Mouse (Mus musculus) lung, embryonic 15.5 days (tissue): ENCODE data around the gene Pak2. TPM values are rescaled to one million over a fixed set of nuclear protein-coding genes. Genes with fewer than 3 reads are reported as not detected.
A peak's percentile ranks its signal among the peaks of the same experiment; 100 is the strongest.
"Not testable (repeated sequence)": the region's sequence is repeated elsewhere in the genome, so short reads cannot be mapped to it uniquely, and the experiment has no call there.

Source experiments
- ATAC-seq: fragments of 200-750 bp; cut with Nextera tagmentation; 2 replicates; pipeline ENCODE4 v1.8.0; 2017; ENCODE audit warnings: moderate number of reproducible peaks, borderline replicate concordance; ENCODE audit not compliant: low FRiP score, low TSS enrichment; ENCODE audit errors: extremely low read depth
- H3K27ac ChIP-seq: fragments of 300-500 bp; sonication (generic); 2 replicates; pipeline ENCODE4 v1.5.1; 2015; ENCODE audit warnings: moderate library complexity, mild to moderate bottlenecking, inconsistent platforms
- H3K27me3 ChIP-seq: fragments of 300-500 bp; sonication (generic); 2 replicates; pipeline ENCODE4 v1.6.1; 2015; ENCODE audit warnings: inconsistent platforms
- H3K36me3 ChIP-seq: fragments of 300-500 bp; sonication (generic); 2 replicates; pipeline ENCODE4 v1.6.1; 2015; ENCODE audit warnings: inconsistent platforms
- H3K4me1 ChIP-seq: fragments of 300-500 bp; sonication (generic); 2 replicates; pipeline ENCODE4 v1.6.1; 2015; ENCODE audit warnings: inconsistent platforms
- H3K4me2 ChIP-seq: fragments of 300-500 bp; sonication (generic); 2 replicates; pipeline ENCODE4 v1.6.1; 2015; ENCODE audit warnings: inconsistent platforms, mild to moderate bottlenecking, moderate library complexity
- H3K4me3 ChIP-seq: fragments of 300-500 bp; sonication (generic); 2 replicates; pipeline ENCODE4 v1.5.1; 2015; ENCODE audit warnings: mild to moderate bottlenecking, inconsistent platforms
- H3K9ac ChIP-seq: fragments of 300-500 bp; sonication (generic); 2 replicates; pipeline ENCODE4 v1.6.1; 2015; ENCODE audit warnings: inconsistent platforms
- H3K9me3 ChIP-seq: fragments of 300-500 bp; sonication (generic); 2 replicates; pipeline ENCODE4 v1.6.1; 2016; ENCODE audit warnings: inconsistent platforms
- WGBS: fragments of 180-500 bp; shearing (Covaris S2); methylation state at CpG from one replicate; pipeline ENCODE4 v1.1.7; 2015; 5-methylcytosine and 5-hydroxymethylcytosine counted together
- polyA plus RNA-seq: library from polyadenylated mRNA; unstranded; fragments of >200 nt; fragmentation: Nextera tagmentation; extraction: Ambion mirVana; gene quantifications from 2 replicates; pipeline ENCODE4 v1.2.1, GENCODE M21; 2015

The Pak2 gene
- polyA plus RNA-seq, 1 experiment from 2014 or later: 35.7 TPM

DNA sequence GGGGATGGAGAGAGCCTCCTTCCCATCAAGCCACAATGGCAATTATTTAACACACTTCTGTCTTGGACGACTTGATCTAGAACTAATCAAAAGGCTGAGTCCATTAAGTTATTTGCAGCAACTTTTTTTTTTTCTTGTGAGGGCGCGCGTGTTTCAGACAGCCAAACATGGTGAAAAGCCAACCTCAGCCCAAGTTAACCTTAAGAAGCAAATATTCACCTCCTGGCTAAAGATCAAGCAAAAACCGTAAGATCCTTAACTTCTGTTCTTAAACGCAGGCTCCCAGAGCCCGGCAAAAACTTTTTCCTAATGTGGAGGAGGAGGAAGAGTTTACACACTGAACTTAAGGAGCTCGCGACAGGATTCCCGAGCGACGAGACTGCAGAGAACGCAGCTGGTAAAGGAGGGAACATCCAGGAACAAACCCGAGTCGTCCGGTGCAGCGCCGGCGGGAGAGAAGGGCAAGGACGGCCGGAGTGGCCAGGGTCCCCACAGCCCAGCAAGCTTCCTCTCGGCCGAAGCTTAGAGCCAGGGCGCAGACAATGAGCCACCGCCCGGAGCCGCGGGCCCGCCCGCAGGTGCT lies 643 bp downstream of the Pak2 start:
- ATAC-seq: no peak
- under 1% methylated on average over 28 of the region's 30 CpGs for WGBS
- H3K4me1 ChIP-seq: peaks cover 18% of the 10 kb centered on the region

DNA sequence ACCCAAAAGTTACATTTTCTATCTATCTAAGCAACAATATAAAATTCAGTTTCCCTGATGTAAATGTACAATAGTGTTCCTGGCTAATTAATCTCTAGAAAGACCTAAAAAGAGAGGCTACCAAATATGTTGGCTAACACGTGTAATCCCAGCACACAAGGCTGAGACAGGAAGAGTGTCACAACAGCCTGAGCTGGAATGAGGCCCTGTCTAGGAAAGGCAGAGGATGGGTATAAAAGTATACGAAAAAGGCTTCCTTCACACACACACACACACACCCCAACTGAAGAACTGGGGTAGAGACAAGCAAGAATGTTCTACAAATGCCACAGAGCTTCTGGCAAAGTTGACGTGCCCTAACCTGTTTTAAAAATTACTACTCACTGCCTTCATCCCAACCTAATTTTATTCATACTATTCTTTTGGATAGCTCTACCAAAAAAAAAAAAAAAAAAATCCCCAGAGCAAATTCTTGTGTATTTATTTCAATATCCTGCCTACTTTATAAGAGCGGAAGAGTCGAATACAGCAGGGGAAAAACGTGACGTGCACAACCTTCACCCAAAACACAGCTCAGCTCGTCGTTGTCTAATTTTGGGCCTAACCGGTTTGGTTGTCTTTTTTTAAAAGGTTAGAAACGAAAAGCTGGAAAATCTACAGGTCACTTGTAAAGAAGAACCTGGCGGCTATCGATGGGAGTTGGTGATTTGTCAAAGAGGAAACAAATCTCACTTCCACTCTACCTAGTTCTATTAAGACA lies 1.3 kb downstream of the Pak2 start:
- no peak for ATAC-seq
- peak overlapping the region; percentile 81 for H3K9ac ChIP-seq
- H3K27ac ChIP-seq: peak overlapping the region; percentile 97
- H3K4me3 ChIP-seq: peak overlapping the region; percentile 78
- peak overlapping the region; percentile 72 for H3K4me2 ChIP-seq
- no peaks in the 10 kb centered on the region for H3K9me3 ChIP-seq
- no peaks in the 10 kb centered on the region for H3K27me3 ChIP-seq
- H3K4me1 ChIP-seq: peaks cover 18% of the 10 kb centered on the region
- H3K36me3 ChIP-seq: no peaks in the 10 kb centered on the region
- 5% methylated on average over 13 of the region's 13 CpGs for WGBS

More for the DNA sequence above, 643 bp downstream of the Pak2 start:
- H3K9ac ChIP-seq: peak overlapping the region; percentile 81
- peak overlapping the region; percentile 72 for H3K4me2 ChIP-seq
- peak overlapping the region; percentile 78 for H3K4me3 ChIP-seq
- H3K9me3 ChIP-seq: no peaks in the 10 kb centered on the region
- H3K36me3 ChIP-seq: 0 out of 2 replicates have a peak, but pooled peaks cover 3% of the 10 kb centered on the region
- peak overlapping the region; percentile 97 for H3K27ac ChIP-seq
- H3K27me3 ChIP-seq: no peaks in the 10 kb centered on the region

- Histone ChIP-seq H3K27me3 (no peaks in the 10 kb centered on the region), H3K4me3 (no peak overlapping the region), H3K9me3 (no peaks in the 10 kb centered on the region), H3K27ac (no peak overlapping the region), H3K4me2 (peak overlapping the region; percentile 72), H3K9ac (no peak overlapping the region), H3K4me1 (peaks cover 18% of the 10 kb centered on the region), H3K36me3 (no peaks in the 10 kb centered on the region)
- WGBS: 36% methylated on average over 3 of the region's 3 CpGs
- no peak for ATAC-seq
Measured at GRCm38 (mm10) chr16:32076406-32076805, 2.7 kb downstream of the Pak2 start.

GRCm38 (mm10) chr16:32075762-32076161 lies 3.4 kb downstream of the Pak2 start:
- 34% methylated on average over 1 of the region's 1 CpGs for WGBS
- Histone ChIP-seq H3K4me3 (no peak overlapping the region), H3K36me3 (no peaks in the 10 kb centered on the region), H3K27me3 (no peaks in the 10 kb centered on the region), H3K9me3 (no peaks in the 10 kb centered on the region), H3K4me1 (peaks cover 18% of the 10 kb centered on the region), H3K9ac (no peak overlapping the region), H3K4me2 (no peak overlapping the region), H3K27ac (no peak overlapping the region)
- ATAC-seq: no peak

GRCm38 (mm10) chr16:32070070-32070469 lies 9.1 kb downstream of the Pak2 start:
- H3K4me3 ChIP-seq, H3K27me3 ChIP-seq, H3K27ac ChIP-seq, H3K4me1 ChIP-seq, H3K36me3 ChIP-seq, H3K9ac ChIP-seq, ATAC-seq, H3K4me2 ChIP-seq, H3K9me3 ChIP-seq: not testable (repeated sequence)
- WGBS: 66% methylated on average over 4 of the region's 4 CpGs

DNA sequence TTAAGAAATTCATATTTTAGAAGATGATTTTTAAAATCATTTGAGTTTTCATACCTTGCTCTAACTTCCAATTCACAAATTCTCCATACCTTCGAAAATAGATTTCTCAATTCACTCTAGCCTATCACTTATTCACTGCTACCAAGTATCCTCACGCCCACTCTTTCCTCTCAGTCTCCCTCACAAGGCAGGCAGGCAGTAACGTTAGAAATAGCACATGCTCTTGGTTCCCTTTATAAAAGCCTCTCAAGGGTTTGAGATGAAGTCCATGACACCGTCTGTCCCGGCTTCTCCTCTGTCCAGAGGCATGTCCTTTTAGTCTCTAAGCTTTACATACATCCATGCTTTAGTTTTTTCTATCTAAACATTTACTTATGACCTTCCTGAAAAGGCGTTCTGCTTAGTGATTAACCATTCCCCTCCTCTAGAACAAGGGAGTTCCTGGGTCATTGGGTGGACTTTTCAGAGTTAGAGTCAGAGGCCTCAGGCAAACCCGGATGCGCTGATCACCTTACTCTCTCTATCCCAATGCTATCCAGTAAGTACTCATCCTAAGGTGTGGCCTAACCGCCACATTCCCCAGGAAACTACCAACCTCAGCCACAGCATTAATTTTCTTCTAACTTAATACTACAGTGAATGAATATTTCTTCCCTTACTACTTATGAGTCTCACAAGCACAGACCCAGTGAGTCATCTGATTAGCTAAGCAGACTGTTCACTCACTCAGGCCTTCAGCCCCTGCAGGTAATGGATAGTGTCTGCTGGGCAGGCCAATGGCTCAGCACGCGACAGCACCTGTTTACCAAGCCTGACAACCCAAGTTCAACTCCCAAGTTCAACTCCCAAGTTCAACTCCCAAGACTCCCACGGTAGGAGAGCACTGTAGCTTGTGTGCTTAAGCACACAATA lies 10.5 kb downstream of the Pak2 start:
- Histone ChIP-seq H3K4me2 (no peak overlapping the region), H3K4me1 (peaks cover 5% of the 10 kb centered on the region; the same call in 1 of the 2 replicates), H3K9me3 (no peaks in the 10 kb centered on the region), H3K4me3 (no peak overlapping the region), H3K27me3 (no peaks in the 10 kb centered on the region), H3K9ac (no peak overlapping the region), H3K27ac (no peak overlapping the region), H3K36me3 (no peaks in the 10 kb centered on the region)
- 59% methylated on average over 12 of the region's 12 CpGs for WGBS
- ATAC-seq: no peak

DNA sequence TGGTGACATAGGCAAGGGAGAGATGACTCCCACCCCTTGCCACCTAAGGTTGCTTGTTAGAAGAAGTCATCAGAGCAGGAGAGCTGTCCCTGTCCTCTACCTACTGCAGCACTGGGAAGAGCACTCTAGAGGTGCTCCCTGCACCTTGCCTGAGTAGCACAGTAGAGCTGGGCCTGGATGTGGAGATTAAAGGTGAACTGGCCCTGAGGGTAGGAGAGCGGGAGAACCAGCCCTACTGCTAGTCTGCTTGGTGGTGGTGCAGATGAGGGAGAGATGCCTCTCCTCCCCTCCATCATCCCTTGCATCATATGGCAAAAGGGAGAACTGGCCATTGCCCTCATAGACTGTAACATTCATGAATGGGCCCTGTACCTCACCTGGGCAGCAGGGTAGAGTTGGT lies 12.2 kb downstream of the Pak2 start:
- H3K9me3 ChIP-seq: no peaks in the 10 kb centered on the region
- 91% methylated on average over 1 of the region's 1 CpGs for WGBS
- no peak for ATAC-seq
- H3K4me2 ChIP-seq: no peak overlapping the region
- no peaks in the 10 kb centered on the region for H3K27me3 ChIP-seq
- H3K4me1 ChIP-seq: peaks cover 5% of the 10 kb centered on the region; the same call in 1 of the 2 replicates
- no peak overlapping the region for H3K27ac ChIP-seq
- no peak overlapping the region for H3K4me3 ChIP-seq
- H3K36me3 ChIP-seq: no peaks in the 10 kb centered on the region
- no peak overlapping the region for H3K9ac ChIP-seq

GRCm38 (mm10) chr16:32063900-32064299 lies 15.2 kb downstream of the Pak2 start:
- Histone ChIP-seq H3K27ac (no peak overlapping the region), H3K4me1 (peaks cover 7% of the 10 kb centered on the region; the same call in 1 of the 2 replicates)

DNA sequence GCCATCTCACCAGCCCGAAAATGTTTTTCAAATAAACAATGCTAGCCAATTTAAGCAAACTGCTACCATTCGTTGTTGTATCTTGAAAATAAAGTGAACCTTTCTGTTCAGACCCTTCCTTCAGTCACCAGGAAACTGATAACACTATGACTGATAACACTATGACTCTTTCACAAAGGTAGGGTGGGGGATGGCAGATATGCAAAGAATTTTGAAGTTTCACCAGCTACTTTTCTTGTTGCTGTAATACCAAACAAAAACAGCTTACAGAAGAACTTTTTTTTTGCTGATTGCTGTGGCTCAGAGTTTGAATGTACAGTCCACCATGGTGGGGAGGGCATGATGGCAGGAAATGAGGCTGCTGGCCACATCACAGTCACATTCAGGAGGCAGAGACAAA lies 16.9 kb downstream of the Pak2 start:
- H3K4me2 ChIP-seq: no peak overlapping the region
- no peak for ATAC-seq
- no peaks in the 10 kb centered on the region for H3K36me3 ChIP-seq
- no peak overlapping the region for H3K9ac ChIP-seq
- no peak overlapping the region for H3K4me3 ChIP-seq
- H3K27me3 ChIP-seq: no peaks in the 10 kb centered on the region
- WGBS: 49% methylated on average over 2 of the region's 2 CpGs
- H3K27ac ChIP-seq: no peak overlapping the region
- no peaks in the 10 kb centered on the region for H3K9me3 ChIP-seq
- H3K4me1 ChIP-seq: 0 out of 2 replicates have a peak, but pooled peaks cover 4% of the 10 kb centered on the region

More at GRCm38 (mm10) chr16:32063900-32064299, 15.2 kb downstream of the Pak2 start:
- H3K9ac ChIP-seq: no peak overlapping the region
- no peaks in the 10 kb centered on the region for H3K36me3 ChIP-seq
- no peak for ATAC-seq
- H3K4me3 ChIP-seq: no peak overlapping the region
- H3K4me2 ChIP-seq: no peak overlapping the region
- no peaks in the 10 kb centered on the region for H3K9me3 ChIP-seq
- no peaks in the 10 kb centered on the region for H3K27me3 ChIP-seq
- 68% methylated on average over 7 of the region's 7 CpGs for WGBS

DNA sequence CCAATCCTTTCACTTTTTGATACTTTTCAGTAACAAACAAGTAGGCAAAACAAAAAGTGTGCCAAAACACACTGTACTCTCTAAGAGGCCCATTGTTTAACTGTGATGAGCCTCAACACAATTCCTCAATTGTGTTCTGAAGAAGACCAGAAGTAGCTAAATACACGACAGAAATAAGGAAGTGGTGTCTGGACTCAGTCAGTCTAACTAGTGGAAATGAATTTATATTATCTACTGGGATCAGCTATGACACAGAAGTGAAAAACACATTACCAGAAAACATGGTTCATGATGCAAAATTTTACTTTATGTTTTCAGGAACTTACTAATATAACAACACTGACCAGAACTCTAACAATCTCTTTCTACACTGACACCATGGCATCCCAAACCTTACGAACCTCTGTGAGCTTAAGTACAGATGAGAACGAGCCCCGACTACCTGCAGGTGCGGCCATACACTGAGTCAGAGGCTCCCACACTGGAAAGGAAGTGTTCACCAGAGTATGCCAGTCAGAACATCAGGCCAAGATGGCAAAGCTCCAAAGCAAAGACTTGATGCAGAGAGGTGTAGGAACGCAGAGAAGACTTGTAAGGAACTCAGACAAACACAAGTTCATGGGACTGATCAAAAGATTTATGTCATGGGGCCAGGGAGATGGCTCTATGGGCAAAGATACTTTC lies 19.2 kb downstream of the Pak2 start:
- 0 out of 2 replicates have a peak, but pooled peaks cover 4% of the 10 kb centered on the region for H3K4me1 ChIP-seq
- H3K27ac ChIP-seq: no peak overlapping the region
- no peaks in the 10 kb centered on the region for H3K36me3 ChIP-seq
- no peaks in the 10 kb centered on the region for H3K27me3 ChIP-seq
- H3K4me3 ChIP-seq: no peak overlapping the region
- no peak overlapping the region for H3K9ac ChIP-seq
- no peak for ATAC-seq
- 57% methylated on average over 6 of the region's 6 CpGs for WGBS
- no peak overlapping the region for H3K4me2 ChIP-seq
- no peaks in the 10 kb centered on the region for H3K9me3 ChIP-seq

- no peak overlapping the region for H3K4me2 ChIP-seq
- H3K36me3 ChIP-seq: no peaks in the 10 kb centered on the region
- 71% methylated on average over 5 of the region's 5 CpGs for WGBS
- H3K9me3 ChIP-seq: no peaks in the 10 kb centered on the region
- no peaks in the 10 kb centered on the region for H3K27me3 ChIP-seq
- H3K9ac ChIP-seq: no peak overlapping the region
- no peak overlapping the region for H3K27ac ChIP-seq
- H3K4me3 ChIP-seq: no peak overlapping the region
- H3K4me1 ChIP-seq: 0 out of 2 replicates have a peak, but pooled peaks cover 4% of the 10 kb centered on the region
- ATAC-seq: no peak
Measured at GRCm38 (mm10) chr16:32058817-32059216, 20.3 kb downstream of the Pak2 start.
